Mouse (Mus musculus) erythroblast, embryonic 14.5 days (primary cell): ENCODE measurements around the gene Isoc2b. TPM values are rescaled to one million over a fixed set of nuclear protein-coding genes. Genes with fewer than 3 reads are reported as not detected.
"Not testable (repeated sequence)": the region's sequence is repeated elsewhere in the genome, so short reads cannot be mapped to it uniquely, and the experiment has no call there.

Experiments
- H3K27me3 ChIP-seq: 2 replicates; pipeline ENCODE4 v1.6.1; 2012; ENCODE audit warnings: inconsistent platforms; ENCODE audit not compliant: control insufficient read depth
- H3K36me3 ChIP-seq: 2 replicates; pipeline ENCODE4 v1.6.1; 2012; ENCODE audit warnings: mild to moderate bottlenecking, inconsistent platforms; ENCODE audit not compliant: control insufficient read depth
- H3K4me1 ChIP-seq: 2 replicates; pipeline ENCODE4 v1.6.1; 2012; ENCODE audit warnings: inconsistent platforms; ENCODE audit not compliant: control insufficient read depth
- H3K4me3 ChIP-seq: replicated peaks from 2 replicates; pipeline ENCODE3; 2012; ENCODE audit warnings: moderate library complexity, mild to moderate bottlenecking, inconsistent platforms
- H3K9me3 ChIP-seq: 2 replicates; pipeline ENCODE4 v1.6.1; 2012; ENCODE audit warnings: low read length, inconsistent platforms, mixed read lengths; ENCODE audit not compliant: control insufficient read depth
- GATA1 ChIP-seq: IDR thresholded peaks from 2 replicates; pipeline ENCODE4 v1.6.1; 2012; ENCODE audit warnings: low read length, inconsistent platforms, mixed read lengths
- TAL1 ChIP-seq: IDR thresholded peaks from 3 replicates; pipeline ENCODE4 v1.6.1; 2012; ENCODE audit warnings: low read length, inconsistent platforms, mixed read lengths
- polyA plus RNA-seq: library from polyadenylated mRNA; stranded (reverse); fragments of >175 nt; gene quantifications from 2 replicates; pipeline ENCODE4 v1.2.3, GENCODE M21; 2012

Isoc2b gene
- polyA plus RNA-seq, 1 experiment, result not detected

DNA sequence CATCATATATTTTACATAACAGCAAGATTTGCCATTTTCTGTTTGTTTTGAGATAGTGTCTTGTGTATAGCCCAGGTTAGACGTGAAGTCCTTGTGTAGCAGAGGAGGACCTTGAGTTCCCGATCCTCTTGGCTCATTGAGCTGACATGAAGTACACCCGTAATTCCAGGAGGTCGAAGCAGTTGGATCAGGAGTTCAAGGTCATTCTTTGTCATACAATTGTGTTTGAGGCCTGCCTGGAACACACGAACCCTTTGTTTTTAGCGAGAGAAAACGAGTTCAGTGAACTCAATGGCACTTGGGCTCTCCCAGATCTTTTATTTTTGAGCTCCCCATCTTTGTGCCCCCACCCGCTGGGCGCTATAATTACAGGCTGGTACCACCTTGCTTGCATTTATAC is 32.3 kb upstream of the Isoc2b start:
- peaks cover 14% of the 10 kb centered on the region for H3K4me1 ChIP-seq
- no peak overlapping the region for H3K4me3 ChIP-seq
- peaks cover 4% of the 10 kb centered on the region for H3K9me3 ChIP-seq
- H3K27me3 ChIP-seq, result peaks cover 18% of the 10 kb centered on the region
- H3K36me3 ChIP-seq, result no peaks in the 10 kb centered on the region
- TF ChIP-seq TAL1 (no peak), GATA1 (no peak)

DNA sequence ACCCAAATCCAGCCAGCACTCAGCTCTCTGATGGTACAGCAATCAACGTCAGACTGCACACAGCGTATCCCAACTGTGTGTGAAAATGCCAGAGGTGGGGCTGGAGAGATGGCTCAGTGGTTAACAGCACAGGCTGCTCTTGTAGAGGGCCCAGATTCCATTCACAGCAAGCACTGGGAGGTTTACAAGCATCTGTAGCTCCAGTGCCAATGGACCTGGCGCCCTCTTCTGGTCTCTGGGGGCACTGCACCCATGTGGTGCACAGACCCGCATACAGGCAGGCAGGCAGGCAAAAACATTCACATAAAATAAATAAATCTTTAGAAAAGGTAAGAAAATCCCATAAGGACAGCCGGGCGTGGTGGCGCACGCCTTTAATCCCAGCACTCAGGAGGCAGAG is 31.1 kb upstream of the Isoc2b start:
- peaks cover 14% of the 10 kb centered on the region for H3K4me1 ChIP-seq
- no peaks in the 10 kb centered on the region for H3K36me3 ChIP-seq
- peaks cover 4% of the 10 kb centered on the region for H3K9me3 ChIP-seq
- H3K4me3 ChIP-seq, result no peak overlapping the region
- TF ChIP-seq TAL1, result no peak
- no peak for TF ChIP-seq GATA1
- peaks cover 18% of the 10 kb centered on the region for H3K27me3 ChIP-seq

DNA sequence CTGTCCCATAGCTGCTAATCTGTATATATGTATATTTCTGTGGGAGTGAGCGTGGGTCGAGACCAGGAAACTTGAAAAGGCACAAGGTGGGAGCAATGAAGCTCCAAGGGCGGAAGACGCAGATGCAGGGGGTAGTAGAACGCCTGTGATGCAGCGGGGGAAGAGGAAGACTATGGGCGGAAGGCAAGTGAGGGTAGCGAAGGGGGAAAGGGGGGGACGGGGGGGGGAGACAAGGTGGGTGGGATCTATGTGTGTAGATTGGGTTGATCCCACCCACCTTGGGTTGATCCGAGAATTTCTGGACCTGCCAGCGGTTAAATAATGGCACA is 30.4 kb upstream of the Isoc2b start:
- TF ChIP-seq TAL1 (no peak), GATA1 (no peak)
- peaks cover 14% of the 10 kb centered on the region for H3K4me1 ChIP-seq
- peaks cover 18% of the 10 kb centered on the region for H3K27me3 ChIP-seq
- H3K36me3 ChIP-seq, result peaks cover 2% of the 10 kb centered on the region; the same call in 1 of the 2 replicates
- H3K9me3 ChIP-seq, result peaks cover 4% of the 10 kb centered on the region
- no peak overlapping the region for H3K4me3 ChIP-seq

DNA sequence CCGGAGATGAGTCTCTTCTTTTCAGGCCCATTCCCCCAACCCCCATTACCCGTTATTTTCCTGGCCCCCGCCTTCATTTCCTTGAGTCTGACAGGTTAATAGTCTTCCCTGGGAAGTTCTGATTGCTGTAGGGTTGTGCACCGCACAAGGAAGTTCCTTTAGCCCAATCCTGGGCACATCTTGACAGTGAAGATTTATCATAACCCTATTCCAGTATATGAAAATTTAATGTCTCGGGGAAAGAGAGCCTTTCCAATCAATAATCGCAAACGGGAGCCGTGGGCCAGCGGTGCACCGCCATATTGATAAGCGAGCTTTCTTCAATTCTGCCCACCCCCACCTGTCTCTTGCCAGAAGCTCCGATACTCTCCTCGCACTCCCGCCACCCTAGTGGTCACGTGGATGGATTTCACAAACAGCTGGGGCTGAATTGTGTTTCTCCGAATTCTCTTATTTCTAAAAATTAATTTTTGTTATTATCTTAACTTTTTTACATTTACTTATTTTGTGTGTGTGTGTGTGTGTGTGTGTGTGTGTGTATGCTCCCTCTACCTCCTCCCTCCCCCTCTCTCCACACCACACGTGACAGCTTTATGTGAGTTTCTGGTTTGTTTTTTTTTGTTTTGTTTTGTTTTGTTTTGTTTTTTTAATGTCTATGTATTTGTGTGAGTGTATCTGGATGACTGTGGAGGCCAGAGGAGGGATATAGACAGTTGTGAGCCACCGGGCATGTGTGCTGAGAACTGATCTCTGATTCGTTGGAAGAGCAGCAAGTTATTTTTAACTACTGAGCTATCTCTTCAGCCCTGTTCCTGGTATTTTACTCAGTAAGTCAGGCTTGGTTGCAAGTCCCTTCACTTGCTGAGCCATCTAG is 29.8 kb upstream of the Isoc2b start:
- no peak for TF ChIP-seq GATA1
- no peak for TF ChIP-seq TAL1
- peaks cover 14% of the 10 kb centered on the region for H3K4me1 ChIP-seq
- peaks cover 2% of the 10 kb centered on the region; the same call in 1 of the 2 replicates for H3K36me3 ChIP-seq
- peaks cover 4% of the 10 kb centered on the region for H3K9me3 ChIP-seq
- peak overlapping the region; percentile 22 for H3K4me3 ChIP-seq
- peaks cover 18% of the 10 kb centered on the region for H3K27me3 ChIP-seq

GRCm38 (mm10) chr7:4898851-4899648 is 29.0 kb upstream of the Isoc2b start:
- Histone ChIP-seq H3K4me3 (peak overlapping the region; percentile 22), H3K27me3 (peaks cover 18% of the 10 kb centered on the region)
- TF ChIP-seq GATA1, result no peak

DNA sequence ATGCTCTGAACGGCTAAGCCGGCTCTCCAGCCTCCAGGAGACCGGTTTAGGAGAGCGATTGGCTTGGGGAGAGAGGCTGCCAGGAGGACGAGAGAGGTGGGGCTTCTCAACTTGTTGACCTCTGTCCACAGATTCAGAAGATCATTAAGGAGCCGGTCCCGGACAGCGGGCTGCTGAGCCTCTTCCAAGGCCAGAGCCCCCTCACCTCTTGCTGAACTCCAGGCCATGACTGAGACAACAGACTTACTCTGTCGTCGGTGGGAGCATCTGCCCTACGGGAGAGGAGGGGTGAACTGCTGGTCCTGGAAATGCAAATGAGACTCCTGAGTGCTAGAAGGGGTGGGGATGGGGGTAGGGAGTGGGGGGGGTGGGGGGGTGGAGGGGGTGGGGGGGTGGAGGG is 25.1 kb upstream of the Isoc2b start:
- TF ChIP-seq GATA1 (no peak), TAL1 (no peak)

More at GRCm38 (mm10) chr7:4898851-4899648, 29.0 kb upstream of the Isoc2b start:
- H3K9me3 ChIP-seq, result peaks cover 4% of the 10 kb centered on the region
- peaks cover 5% of the 10 kb centered on the region; the same call in 1 of the 2 replicates for H3K36me3 ChIP-seq
- peaks cover 14% of the 10 kb centered on the region for H3K4me1 ChIP-seq

DNA sequence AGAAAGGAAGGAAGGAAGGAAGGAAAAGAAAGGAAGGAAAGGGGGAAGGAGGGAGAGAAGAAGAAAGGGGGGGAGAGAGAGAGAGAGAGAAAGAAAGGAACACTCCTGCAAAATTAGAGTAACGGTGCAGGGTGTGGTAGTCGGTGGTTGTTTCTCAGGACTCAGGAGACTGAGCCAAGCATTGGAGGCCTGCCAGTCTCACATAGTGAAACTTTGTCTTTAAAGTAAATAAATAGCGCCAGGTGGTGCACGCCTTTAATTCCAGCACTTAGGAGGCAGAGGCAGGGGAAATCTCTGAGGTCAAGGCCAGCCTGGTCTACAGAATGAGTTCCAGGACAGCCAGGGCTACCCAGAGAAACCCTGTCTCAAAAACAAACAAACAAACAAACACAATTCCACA is 16.6 kb upstream of the Isoc2b start:
- Histone ChIP-seq H3K27me3 (no peaks in the 10 kb centered on the region), H3K4me3 (no peak overlapping the region), H3K9me3 (peaks cover 8% of the 10 kb centered on the region), H3K4me1 (peaks cover 3% of the 10 kb centered on the region), H3K36me3 (peaks cover 21% of the 10 kb centered on the region)
- TF ChIP-seq GATA1 (no peak), TAL1 (no peak)

More for the DNA sequence above, 25.1 kb upstream of the Isoc2b start:
- Histone ChIP-seq H3K9me3 (no peaks in the 10 kb centered on the region), H3K4me3 (no peak overlapping the region), H3K27me3 (peaks cover 12% of the 10 kb centered on the region), H3K4me1 (peaks cover 10% of the 10 kb centered on the region), H3K36me3 (peaks cover 15% of the 10 kb centered on the region)

DNA sequence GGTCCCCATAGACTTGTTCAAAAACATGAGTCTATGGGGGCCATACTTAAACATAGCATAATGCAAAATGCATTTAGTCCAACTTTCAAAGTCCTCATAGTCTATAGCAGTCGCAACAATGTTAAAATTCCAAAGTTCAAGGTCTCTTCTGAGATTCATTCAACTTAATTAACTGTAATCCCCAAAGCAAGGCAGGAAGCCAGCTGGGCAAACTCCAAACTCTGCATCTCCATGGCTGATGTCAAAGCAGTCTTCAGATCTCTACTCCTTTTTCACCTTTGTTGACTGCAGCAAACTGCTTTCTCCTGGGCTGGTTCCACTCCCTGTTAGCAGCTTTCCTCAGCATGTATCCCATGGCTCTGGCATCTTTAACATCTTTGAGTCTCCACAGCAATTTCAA is 9.0 kb upstream of the Isoc2b start:
- not testable (repeated sequence) for H3K27me3 ChIP-seq

GRCm38 (mm10) chr7:4878186-4878585 is 8.1 kb upstream of the Isoc2b start:
- Histone ChIP-seq H3K27me3 (no peaks in the 10 kb centered on the region), H3K4me1 (peaks cover 39% of the 10 kb centered on the region), H3K36me3 (peaks cover 8% of the 10 kb centered on the region), H3K9me3 (peaks cover 8% of the 10 kb centered on the region), H3K4me3 (peak overlapping the region; percentile 69)
- no peak for TF ChIP-seq TAL1

More for the DNA sequence above, 9.0 kb upstream of the Isoc2b start:
- H3K4me3 ChIP-seq, H3K36me3 ChIP-seq, H3K9me3 ChIP-seq: not testable (repeated sequence)
- peaks cover 39% of the 10 kb centered on the region for H3K4me1 ChIP-seq
